ENCODE assay signal across 22 mouse cellular contexts in genomic region chr5:100354644-100355043, GRCm38 (mm10).
"Had no signal": no experiment of that assay in that cellular context is flagged by ENCODE, and none has a peak within 500 bp of the region (broad histone marks: within the 10 kb centered on the region; RNA-seq: fewer than 3 reads in every experiment).

No protein-coding gene starts in this region.

- H3K9me3 ChIP-seq: limb, embryonic 12.5 days; limb, embryonic 15.5 days; midbrain, embryonic 12.5 days; midbrain, embryonic 15.5 days; neural tube, embryonic 12.5 days; neural tube, embryonic 15.5 days had no signal

- DNase-seq: kidney, postnatal 14 days; kidney, postnatal 4 days; left cerebral cortex, postnatal 4 days; liver, postnatal 0 days; lung, embryonic 14.5 days; right cerebral cortex, adult 18-20 months; right cerebral cortex, postnatal 14 days; right cerebral cortex, postnatal 4 days; thymus, adult 2 months; thymus, postnatal 14 days; thymus, postnatal 4 days had no signal

- H3K36me3 ChIP-seq: limb, embryonic 12.5 days; limb, embryonic 15.5 days; midbrain, embryonic 12.5 days; midbrain, embryonic 15.5 days; neural tube, embryonic 12.5 days; neural tube, embryonic 15.5 days had no signal

- H3K27ac ChIP-seq: limb, embryonic 12.5 days; limb, embryonic 15.5 days; liver, embryonic 14.5 days; macrophage; midbrain, embryonic 12.5 days; midbrain, embryonic 15.5 days; neural tube, embryonic 12.5 days; neural tube, embryonic 15.5 days; stomach, postnatal 0 days had no signal

- ATAC-seq: liver, postnatal 0 days; lung, postnatal 0 days; midbrain, embryonic 15.5 days had no signal

- H3K9ac ChIP-seq: limb, embryonic 12.5 days; limb, embryonic 15.5 days; liver, embryonic 14.5 days; liver, postnatal 0 days; lung, embryonic 14.5 days; midbrain, embryonic 12.5 days; midbrain, embryonic 15.5 days; neural tube, embryonic 12.5 days; neural tube, embryonic 15.5 days had no signal

- H3K27me3 ChIP-seq: limb, embryonic 12.5 days; limb, embryonic 15.5 days; midbrain, embryonic 12.5 days; midbrain, embryonic 15.5 days; neural tube, embryonic 12.5 days; neural tube, embryonic 15.5 days had no signal

- H3K4me3 ChIP-seq: limb, embryonic 12.5 days; limb, embryonic 15.5 days; midbrain, embryonic 12.5 days; midbrain, embryonic 15.5 days; neural tube, embryonic 12.5 days; neural tube, embryonic 15.5 days had no signal

- H3K4me2 ChIP-seq: limb, embryonic 12.5 days; limb, embryonic 15.5 days; liver, embryonic 11.5 days; lung, embryonic 14.5 days; midbrain, embryonic 12.5 days; midbrain, embryonic 15.5 days; neural tube, embryonic 12.5 days; neural tube, embryonic 15.5 days had no signal
